Mouse (Mus musculus) NIH3T3 (cell line): Measurements from ENCODE around the gene Olfr550.
"Not testable (repeated sequence)": the region's sequence is repeated elsewhere in the genome, so short reads cannot be mapped to it uniquely, and the experiment has no call there.

ENCODE experiments used
- DNase-seq: peaks from one replicate; pipeline ENCODE4 v3.0.0-alpha.2; 2012; ENCODE audit warnings: low read depth

The Olfr550 gene

GRCm38 (mm10) chr7:102571142-102571541 lies at the start of gene Olfr550:
Olfr550 (plus strand) TSS chr7:102571442.
- no peak for DNase-seq

DNA sequence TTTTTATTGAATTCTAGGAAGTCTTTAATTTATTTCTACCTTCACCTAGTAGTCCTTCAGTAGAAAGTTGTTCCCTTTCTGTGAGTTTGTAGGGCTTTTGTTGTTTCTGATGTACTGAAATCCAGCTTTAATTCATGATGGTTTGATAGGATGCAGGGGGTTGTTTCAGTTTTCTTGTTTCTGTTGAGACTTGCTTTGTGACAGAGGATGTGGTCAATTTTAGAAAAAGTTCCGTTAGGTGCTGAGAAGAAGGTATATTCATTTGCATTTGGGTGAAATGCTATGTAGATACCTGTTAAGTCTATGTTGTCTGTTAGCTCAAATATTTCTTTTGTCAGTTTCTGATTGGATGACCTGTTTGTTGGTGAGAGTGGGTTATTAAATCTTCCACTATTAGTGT lies 42.2 kb upstream of the Olfr550 start:
- no peak for DNase-seq

DNA sequence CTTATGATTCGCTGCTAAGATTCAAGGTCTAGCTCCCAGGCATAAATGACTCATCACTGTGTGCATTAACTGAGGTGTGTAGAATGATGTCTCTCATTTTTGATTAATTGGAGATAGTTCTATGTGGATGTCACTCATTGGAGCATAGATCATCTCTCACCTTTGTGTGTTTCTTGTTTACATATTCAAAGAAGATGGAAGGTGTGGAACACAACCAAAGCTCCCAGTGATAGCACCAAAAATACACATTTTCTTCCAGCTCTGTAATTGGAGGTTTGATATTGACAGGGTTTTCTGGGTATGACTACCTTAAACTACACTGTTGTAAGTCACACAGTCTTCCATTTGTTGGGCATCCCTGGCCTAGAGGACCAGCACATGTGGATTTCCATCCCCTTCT lies 36.8 kb upstream of the Olfr550 start, which contains the start of gene Olfr547:
Gene Olfr547 (plus strand): TSS at position 301 of the 400 bp plus-strand sequence.
- DNase-seq, result no peak

GRCm38 (mm10) chr7:102540596-102540995 lies 30.6 kb upstream of the Olfr550 start, which contains the start of gene Olfr548-ps1:
Olfr548-ps1 (plus strand) TSS chr7:102540896.
- DNase-seq, result no peak

GRCm38 (mm10) chr7:102541251-102541650 lies 30.0 kb upstream of the Olfr550 start:
- DNase-seq, result no peak

DNA sequence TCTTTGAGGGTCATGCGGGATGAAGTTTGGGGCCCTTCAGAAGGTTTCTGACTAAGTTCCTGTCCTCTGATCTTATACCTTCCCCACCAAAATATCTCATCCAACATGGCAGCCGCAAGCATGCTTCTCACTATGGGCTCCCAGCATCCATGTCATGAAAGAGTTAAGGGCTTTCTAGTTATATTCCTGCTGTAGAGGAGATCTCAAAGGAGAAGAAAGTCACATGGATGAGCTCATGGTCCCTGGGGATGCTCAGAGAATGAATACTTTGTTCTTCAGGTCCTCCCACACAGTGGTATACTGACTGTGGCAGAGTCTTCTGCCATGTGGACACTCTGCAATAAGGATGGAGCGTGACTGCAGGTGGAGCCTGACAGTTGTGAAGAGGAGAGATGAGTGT lies 21.7 kb upstream of the Olfr550 start, which contains the start of gene Olfr549:
Gene Olfr549 (plus strand): TSS at position 301 of the 400 bp plus-strand sequence.
- DNase-seq, result no peak

DNA sequence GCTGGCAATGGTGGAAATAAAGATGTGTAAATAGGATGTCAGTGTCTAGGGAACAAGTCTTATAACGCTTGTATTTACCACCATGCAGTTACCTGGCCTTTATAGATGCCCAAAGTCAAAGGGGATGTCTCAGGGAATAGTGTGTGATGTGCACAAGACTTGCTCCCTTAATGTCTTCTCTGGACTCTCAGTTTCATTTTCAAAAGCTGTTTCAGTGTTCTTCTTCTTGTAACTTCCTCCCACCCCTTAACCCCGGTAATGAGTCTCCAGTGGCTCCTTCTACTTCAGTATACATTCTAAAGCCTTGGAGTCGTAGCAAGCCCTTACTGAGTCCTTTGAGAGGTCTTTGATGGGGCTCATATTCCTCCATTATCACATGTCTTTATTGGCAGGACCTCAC lies 18.0 kb upstream of the Olfr550 start:
- no peak for DNase-seq

- peak; percentile 89 for DNase-seq
Measured at GRCm38 (mm10) chr7:102564999-102565997, 5.9 kb upstream of the Olfr550 start, which contains the start of gene Trim21. Trim21 (minus strand) TSS chr7:102565486.

DNA sequence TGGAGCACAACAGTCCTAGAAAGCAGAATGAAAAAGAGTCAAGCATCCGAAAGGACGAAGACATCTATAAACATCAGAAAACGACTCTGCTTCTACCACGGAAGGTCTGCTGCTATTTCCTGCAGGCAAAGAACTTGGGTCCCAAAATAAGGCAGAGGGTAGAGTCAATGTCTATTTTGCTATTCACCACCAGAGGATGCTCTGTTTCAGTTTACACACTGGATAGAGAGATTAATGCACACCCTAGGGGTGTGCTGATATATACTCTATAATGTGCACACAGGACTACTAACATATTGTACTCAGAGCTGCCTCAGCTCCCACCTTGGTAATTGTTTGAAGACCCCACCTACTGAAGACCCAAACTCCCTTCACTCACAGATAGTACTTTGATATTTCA lies 5.0 kb upstream of the Olfr550 start:
- no peak for DNase-seq

DNA sequence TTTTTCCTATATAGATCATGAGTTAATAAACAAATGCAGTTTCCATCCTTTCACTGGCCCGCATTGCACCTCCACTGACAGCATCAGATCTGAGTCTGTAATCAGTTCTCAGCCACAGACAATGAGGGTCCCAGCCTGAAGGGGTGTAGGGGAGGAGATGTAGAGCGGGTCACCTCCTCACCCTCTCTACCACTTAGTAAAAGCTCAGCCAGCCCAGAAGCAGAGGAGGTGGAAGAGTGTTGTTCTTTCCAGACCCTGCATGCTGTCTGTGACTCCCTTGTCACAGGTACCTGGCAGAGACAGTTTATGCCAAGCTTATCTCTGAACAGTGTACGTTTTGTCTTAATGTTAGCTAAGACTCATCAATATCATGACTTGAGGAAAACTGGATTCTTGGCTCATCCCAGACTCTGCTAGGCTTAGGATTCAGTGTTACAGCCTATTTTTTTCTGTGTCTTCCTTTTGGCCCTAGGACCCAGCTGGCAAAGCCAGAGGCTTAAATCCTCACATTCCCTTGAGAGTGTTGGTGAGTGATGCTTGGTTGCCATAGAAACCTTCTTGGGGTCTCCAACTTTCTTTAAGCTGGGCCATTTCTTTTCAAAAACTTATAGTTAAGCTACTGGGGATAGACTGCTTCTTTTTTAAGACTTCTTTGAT lies 2.1 kb downstream of the Olfr550 start:
- no peak for DNase-seq

DNA sequence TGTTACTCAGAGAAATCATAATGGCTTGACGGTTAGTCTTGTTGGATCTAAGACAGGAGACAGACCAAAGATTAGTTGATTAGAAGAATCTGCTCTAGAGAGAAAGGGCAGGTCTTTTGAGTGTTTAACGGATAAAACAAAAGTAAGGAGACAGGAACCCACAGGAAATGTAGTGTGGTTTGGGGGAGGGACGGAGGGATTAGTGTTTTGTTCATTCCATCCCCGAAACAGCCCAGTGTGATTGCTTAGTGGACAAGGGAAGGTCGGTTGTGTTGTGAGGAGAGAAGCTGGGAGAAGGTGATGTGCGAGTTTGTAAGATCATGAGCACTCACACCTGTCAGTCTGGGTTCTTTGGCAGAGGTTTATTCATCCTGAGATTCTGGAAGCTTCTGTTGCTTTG lies 4.8 kb downstream of the Olfr550 start:
- no peak for DNase-seq

DNA sequence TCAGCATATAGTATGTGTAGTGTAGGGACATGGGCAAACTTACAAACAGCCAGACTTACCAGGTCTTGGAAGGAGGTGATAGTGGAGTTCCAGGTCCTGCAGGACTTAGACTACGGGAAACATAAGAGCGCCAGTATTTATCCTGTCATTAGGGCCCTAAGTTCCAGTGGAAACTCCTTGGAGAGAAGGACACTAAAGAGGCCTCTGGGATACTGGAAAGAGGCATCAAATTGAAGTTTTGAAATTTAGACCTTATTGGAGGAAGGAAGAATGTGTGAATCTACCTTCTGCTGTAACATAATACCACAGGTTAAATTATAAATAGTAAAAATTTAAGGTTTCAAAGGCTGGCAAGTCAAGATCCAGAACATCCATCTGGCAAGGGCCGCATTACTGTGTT lies 20.5 kb downstream of the Olfr550 start, which contains the start of gene Olfr551:
Gene Olfr551 (minus strand): TSS at position 101 of the 400 bp plus-strand sequence.
- DNase-seq, result no peak

GRCm38 (mm10) chr7:102597378-102598031 lies 26.3 kb downstream of the Olfr550 start, which contains the start of gene Olfr552:
Olfr552 (plus strand) TSS chr7:102597770.
- no peak for DNase-seq

DNA sequence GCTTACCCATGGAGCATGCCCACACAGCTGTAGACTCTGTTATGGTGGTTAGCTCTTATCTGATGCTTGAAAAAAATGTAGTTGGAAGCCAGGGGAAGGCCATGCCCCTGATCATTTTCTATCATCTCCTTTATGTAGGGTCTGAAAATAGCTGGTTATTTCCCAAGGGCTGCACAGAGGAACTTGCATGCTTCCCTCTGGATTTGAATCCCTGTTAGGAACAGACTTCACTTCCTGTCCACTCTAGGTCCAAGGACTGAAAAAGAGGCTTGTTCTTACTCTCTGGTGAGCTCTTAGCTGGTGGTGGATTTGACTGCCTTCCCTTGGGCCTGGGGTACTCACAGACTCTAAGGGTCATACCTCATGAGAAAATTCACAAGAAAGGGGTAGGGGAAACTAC lies 46.9 kb downstream of the Olfr550 start, which contains the start of gene Olfr553:
Gene Olfr553 (minus strand): TSS at position 101 of the 400 bp plus-strand sequence.
- no peak for DNase-seq

DNA sequence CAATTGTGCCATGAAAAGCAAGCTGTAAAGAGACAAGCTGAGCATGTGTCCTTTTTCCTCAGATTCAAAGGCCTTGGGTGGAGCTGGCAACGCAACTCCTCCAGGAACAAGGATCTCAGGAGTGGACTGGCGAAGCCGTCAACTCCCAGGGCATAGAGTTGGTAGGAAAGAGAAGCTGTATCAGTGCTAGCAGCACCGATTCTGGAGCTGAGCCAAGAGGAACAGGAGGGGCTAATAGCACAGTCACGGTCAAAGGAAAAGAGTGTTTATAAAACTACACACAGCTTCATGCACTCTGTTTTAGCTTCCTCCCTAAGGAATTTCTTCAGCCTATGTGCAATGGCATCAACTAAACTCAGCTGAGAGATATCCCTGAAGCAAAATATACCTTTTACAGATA lies 48.4 kb downstream of the Olfr550 start:
- DNase-seq, result no peak

GRCm38 (mm10) chr7:102620368-102620767 lies 49.1 kb downstream of the Olfr550 start:
- not testable (repeated sequence) for DNase-seq
